Mouse (Mus musculus) kidney, adult 2 months (tissue): ENCODE measurements around the gene Asgr2.

Experiments used
- CTCF ChIP-seq: fragments of 200-500 bp; conservative IDR thresholded peaks from 2 replicates; pipeline ENCODE4 v1.5.1; 2011; ENCODE audit warnings: low read depth, mild to moderate bottlenecking, control low read depth, low read length, moderate library complexity, mixed read lengths; ENCODE audit not compliant: insufficient read depth, insufficient read length
- POLR2A ChIP-seq: fragments of 200-500 bp; IDR thresholded peaks from one replicate; pipeline ENCODE4 v1.6.1; 2011; ENCODE audit warnings: low read depth, low read length, control low read depth

DNA sequence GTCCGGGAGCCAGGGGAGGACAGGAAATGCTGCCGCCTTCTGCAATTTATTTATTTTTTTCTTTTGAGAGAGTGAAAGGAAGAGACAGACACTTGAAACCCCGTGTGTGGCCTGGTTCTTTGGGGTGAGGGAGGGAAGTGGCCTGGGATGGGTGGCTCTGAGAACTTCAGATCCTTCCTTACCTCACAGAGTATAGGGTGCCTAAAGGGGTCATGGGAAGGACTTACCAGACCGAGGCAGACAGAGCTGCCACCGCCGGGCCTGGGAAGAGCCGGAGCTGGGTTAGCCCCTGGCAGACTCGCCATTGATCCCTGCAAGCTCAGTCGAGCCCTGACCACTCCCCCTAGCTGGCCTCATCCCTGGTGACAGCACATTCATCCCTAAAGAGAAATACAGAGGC, 47.0 kb upstream of the Asgr2 start:
- TF ChIP-seq POLR2A (no peak), CTCF (no peak)
